Mouse (Mus musculus): ENCODE results near the gene Nat9. TPM values are rescaled to one million over a fixed set of nuclear protein-coding genes. Genes with fewer than 3 reads are reported as not detected.
A peak's percentile ranks its signal among the peaks of the same experiment; 100 is the strongest.

The Nat9 gene
- total RNA-seq, 2 experiments from 2014 or later: 20.5 to 20.6 TPM

DNA sequence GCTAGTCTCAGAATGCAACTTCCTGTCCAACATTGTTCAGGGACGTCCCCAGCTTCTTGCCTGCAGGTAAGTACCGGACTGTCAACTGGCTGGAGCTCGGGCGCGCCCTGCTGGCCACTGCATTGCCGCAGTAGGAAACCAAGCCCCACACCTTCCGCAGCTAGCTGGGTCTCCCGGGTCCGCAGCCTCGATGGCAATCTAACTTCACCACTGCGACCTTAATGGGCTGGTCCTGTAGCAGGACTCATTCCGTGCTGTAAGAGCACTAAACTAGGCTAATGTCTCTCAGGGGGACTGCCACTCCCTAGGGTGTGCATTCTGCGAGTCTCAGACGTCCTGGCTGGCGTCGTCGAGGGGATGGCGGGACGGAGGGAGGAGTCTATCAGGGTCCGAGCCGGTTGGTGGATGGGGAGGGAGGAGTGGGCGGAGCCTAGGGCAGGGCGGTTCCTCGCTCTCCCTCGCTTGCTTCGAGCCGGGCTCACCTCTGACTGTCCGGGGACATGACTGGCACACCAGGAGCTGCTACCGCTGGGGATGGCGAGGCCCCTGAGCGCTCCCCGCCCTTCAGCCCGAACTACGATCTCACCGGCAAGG, 33.9 kb downstream of the Nat9 start:
- peak; percentile 84 for TF ChIP-seq CTCF (conservative IDR thresholded peaks at IDR 0.05)
- Histone ChIP-seq H3K4me3 (peak overlapping the region; percentile 17; the same call in 1 of the 2 replicates), H3K27ac (no peak overlapping the region)
- DNase-seq (ENCODE audit: low spot score in 2 of 2): peak in 1 of 2 experiments; percentile 60

DNA sequence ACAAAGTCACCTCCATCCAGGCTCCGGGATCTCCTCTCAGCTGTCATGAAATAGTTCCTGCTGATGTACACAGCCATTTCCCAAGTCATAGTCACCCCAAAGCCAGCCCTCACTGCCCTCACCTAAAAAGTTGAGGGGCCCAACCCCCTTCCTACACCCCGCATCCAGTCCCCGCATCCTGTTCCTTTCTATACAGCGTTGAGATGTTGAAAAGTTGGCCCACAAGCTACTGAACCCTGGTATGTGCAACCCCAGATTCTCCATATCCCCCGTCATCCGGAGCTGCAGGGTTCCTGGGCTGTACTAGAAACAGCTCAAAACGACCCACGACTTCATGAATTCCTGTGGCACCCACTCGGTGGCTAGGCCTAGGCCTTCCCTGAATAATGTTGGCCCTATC, 34.6 kb downstream of the Nat9 start:
- no peak for TF ChIP-seq CTCF (conservative IDR thresholded peaks at IDR 0.05)
- no peak for DNase-seq (ENCODE audit: low spot score in 2 of 2)
- H3K27ac ChIP-seq: no peak overlapping the region
- no peak overlapping the region for H3K4me3 ChIP-seq

DNA sequence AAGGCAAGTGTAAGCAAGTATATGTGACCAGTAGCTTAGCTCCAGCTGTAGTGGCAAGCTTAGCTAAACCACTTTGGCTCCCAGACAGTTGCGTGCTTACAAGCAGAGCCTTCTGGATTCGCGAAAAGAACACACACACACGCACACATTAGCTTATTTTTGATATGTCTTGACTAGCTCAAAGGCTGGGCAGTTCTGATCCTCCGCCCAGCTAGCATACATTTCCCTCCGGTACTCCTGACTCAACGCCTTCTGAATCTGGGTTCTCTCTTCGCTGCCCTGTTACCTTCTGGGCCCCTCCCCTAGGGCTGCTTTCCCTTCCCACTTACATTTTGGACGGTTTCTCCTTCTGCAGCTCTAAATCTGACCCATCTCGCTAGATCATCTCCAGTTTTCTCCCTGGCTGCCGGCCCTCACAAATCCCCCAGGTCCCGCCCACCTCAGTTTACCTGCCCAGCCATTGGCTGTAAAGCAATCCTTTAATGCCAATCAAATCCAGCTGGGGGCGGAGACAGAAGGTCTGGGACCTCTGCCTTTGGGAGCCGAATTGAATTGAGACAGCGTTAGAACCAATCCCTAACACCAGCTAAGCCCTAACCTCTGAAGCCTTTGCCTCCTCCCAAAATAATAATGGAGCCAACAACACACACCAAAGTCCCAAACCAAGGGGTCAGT, 35.8 kb downstream of the Nat9 start:
- no peak for TF ChIP-seq CTCF (conservative IDR thresholded peaks at IDR 0.05)
- DNase-seq (ENCODE audit: low spot score in 2 of 2): peak in 1 of 2 experiments; percentile 25
- Histone ChIP-seq H3K4me3 (no peak overlapping the region; the same call in 1 of the 2 replicates), H3K27ac (no peak overlapping the region)

DNA sequence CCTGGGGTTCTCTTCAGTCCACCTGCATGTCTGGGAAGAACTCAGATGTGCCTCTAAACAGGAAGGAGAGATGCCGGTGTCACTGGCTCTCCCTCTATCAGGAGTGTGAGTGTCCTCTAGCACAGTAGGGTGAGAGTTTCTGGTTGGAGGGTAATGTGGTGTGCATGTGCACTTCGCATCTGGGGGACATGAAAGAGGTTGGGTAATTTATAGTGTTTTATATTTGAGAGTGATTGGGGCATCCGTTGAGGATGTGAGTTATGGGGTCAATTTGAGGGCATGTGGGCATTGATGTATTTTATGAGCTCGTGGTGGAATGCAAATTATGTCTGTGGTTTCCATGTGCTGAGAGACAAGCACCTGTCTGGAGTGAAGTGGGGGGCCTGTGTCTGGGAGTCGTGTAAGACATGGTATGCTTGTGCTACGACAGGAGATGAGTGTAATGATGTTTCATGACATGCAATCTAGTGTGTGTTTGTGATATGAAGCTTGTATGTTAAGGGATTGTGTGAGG, 36.9 kb downstream of the Nat9 start:
- no peak for DNase-seq (ENCODE audit: low spot score in 2 of 2)
- H3K4me3 ChIP-seq: no peak overlapping the region
- no peak overlapping the region for H3K27ac ChIP-seq
- no peak for TF ChIP-seq CTCF (conservative IDR thresholded peaks at IDR 0.05)

DNA sequence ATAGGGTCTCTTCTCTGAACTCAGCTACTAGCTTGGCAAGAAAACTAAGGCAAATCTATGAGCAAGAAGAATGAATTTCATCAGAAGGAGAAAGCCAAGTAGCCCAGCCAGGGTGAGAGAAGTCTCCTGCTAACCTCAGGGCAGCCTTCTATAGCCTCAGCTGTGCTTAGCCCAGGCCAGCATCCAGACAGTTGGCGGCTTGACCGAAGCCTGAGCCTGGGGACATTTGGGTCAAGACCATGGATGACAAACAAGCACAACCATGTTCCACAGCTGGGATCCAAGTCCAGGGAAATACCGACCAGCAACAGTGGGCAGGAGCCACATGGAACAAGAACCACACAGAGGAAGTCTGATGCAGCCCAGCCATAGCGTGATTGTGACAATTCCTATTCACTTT, 39.8 kb downstream of the Nat9 start:
- no peak overlapping the region for H3K27ac ChIP-seq
- no peak for DNase-seq (ENCODE audit: low spot score in 2 of 2)
- no peak overlapping the region for H3K4me3 ChIP-seq
- TF ChIP-seq CTCF (conservative IDR thresholded peaks at IDR 0.05): no peak

DNA sequence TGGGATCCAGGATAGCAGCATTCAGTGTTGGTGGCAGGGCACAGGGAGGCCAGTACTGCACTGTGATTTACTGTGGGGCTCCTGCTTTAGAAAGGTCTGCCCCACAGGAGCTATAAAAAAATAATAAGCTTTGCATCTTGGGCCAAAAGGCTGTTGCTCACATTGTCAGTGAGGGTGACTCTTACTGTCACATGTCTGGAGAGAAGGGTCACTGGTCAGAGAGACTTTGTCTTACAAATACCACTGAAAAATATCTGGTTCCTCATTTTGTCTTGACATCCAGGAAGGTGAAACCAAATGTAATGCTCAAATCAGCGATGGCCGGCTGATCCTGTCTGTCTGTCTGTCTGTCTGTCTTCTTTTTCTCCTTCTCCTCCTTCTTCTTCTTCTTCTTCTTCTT, 45.7 kb downstream of the Nat9 start:
- H3K4me3 ChIP-seq: no peak overlapping the region
- no peak for TF ChIP-seq CTCF (conservative IDR thresholded peaks at IDR 0.05)
- no peak for DNase-seq (ENCODE audit: low spot score in 2 of 2)
- H3K27ac ChIP-seq: no peak overlapping the region

DNA sequence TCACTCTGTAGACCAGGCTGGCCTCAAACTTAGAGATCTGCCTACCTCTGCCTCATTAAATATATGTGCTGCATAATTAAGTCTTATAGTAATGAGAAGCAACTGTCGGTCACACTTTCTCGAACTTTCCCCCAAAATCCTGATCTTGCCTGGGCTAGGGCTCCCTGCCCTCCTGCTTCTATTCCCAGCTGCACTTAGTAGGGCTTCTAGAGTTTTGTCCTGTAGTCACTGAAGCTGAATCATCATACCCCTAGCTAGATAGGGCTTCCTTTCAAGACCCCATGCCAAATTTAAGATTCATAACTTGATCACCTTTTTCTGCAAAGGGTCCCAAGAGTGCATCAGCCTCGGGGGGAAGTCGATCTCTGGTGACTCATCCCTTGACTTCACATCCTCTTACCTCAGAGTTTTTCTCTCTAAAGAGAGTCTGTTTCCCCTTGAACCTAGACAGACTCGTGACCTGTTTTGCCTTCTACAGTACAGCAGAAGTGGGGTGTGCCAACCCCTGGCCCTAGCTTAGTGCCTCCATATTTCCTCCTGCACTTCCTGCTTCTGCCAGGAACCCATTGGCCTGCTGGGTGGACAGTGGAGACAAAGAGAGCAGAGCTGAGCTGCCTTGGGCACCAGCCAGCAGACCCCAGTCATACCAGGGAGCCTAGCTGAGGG, 48.9 kb downstream of the Nat9 start:
- TF ChIP-seq CTCF (conservative IDR thresholded peaks at IDR 0.05): no peak

DNA sequence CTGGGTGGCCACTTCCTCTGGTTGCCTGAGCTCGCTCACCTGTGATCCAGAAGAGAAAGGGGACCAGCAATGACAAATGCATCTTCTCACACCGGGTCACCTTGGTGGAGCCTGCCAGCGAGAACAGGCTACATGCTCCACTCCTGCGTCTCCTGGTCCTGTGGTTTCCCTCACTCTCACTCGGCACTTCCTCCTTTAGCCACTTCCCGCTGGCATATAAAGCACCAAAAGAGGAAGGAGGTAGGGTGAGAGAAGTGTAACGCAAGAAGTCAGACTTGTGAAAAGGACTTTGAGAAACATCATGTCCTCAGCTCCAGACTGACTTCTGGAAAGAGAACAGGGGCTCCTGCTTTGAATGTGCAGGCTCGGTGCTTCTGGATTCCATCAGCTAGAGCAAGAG, 53.9 kb downstream of the Nat9 start, which contains the start of gene Cd300lf:
Gene Cd300lf (minus strand): TSS at position 193 of the 400 bp plus-strand sequence.
- DNase-seq (ENCODE audit: low spot score in 2 of 2): no peak
- no peak within 1 kb of the TSS for H3K4me3 ChIP-seq
- no peak within 1 kb of the TSS; the same call in 1 of the 2 replicates for H3K27ac ChIP-seq
- TF ChIP-seq CTCF (conservative IDR thresholded peaks at IDR 0.05): no peak

More for the DNA sequence above, 48.9 kb downstream of the Nat9 start:
- Histone ChIP-seq H3K27ac (no peak overlapping the region), H3K4me3 (no peak overlapping the region)
- no peak for DNase-seq (ENCODE audit: low spot score in 2 of 2)

Other genes with a start within 250 kb of the Nat9 start
- gene Cd300c, start 218.7 kb downstream of the Nat9 start, total RNA-seq (2021): not detected
- not detected for gene Cd300ld, start 197.9 kb downstream of the Nat9 start, total RNA-seq (2021)
- 1 to 10 TPM; 4.1 to 4.5 TPM for gene Cd300c2, start 186.0 kb downstream of the Nat9 start, total RNA-seq (2021)
- not detected for gene Cd300ld2, start 171.7 kb downstream of the Nat9 start, total RNA-seq (2021)
- 1 to 10 TPM; 1.0 to 1.7 TPM for gene Cd300ld4, start 160.8 kb downstream of the Nat9 start, total RNA-seq (2021)
- 1 to 10 TPM in 1 of 2 experiments, under 1 TPM in 1; 0.87 to 1.0 TPM for gene Cd300ld5, start 150.1 kb downstream of the Nat9 start, total RNA-seq (2021)
- gene Cd300ld3, start 139.4 kb downstream of the Nat9 start, total RNA-seq (2021): under 1 TPM in 1 of 2 experiments, not detected in 1; 0.87 TPM
- under 1 TPM in 1 of 2 experiments, not detected in 1; 0.18 TPM for gene Cd300e, start 125.7 kb downstream of the Nat9 start, total RNA-seq (2021)
- 1 to 10 TPM; 3.3 to 3.4 TPM for gene Rab37, start 96.4 kb downstream of the Nat9 start, total RNA-seq (2021)
- under 1 TPM; 0.38 to 0.49 TPM for gene Cd300lf, start 53.9 kb downstream of the Nat9 start, total RNA-seq (2021)
- 10 to 100 TPM; 67.3 to 74.6 TPM for gene Slc9a3r1, start 24.5 kb downstream of the Nat9 start, total RNA-seq (2021)
- 10 to 100 TPM; 18.1 to 20.1 TPM for gene Tmem104, start 372 bp downstream of the Nat9 start, total RNA-seq (2021)
- 10 to 100 TPM; 47.4 to 47.5 TPM for gene Grin2c, start 79.4 kb upstream of the Nat9 start, total RNA-seq (2021)
- 10 to 100 TPM; 22.4 to 22.5 TPM for gene Fdxr, start 89.2 kb upstream of the Nat9 start, total RNA-seq (2021)
- 10 to 100 TPM; 13.2 to 15.1 TPM for gene Fads6, start 109.8 kb upstream of the Nat9 start, total RNA-seq (2021)
- under 1 TPM; 0.51 to 0.59 TPM for gene Otop2, start 119.3 kb upstream of the Nat9 start, total RNA-seq (2021)
- gene Ush1g, start 134.2 kb upstream of the Nat9 start, total RNA-seq (2021): under 1 TPM; 0.37 to 0.64 TPM
- gene Otop3, start 146.9 kb upstream of the Nat9 start, total RNA-seq (2021): under 1 TPM in 1 of 2 experiments, not detected in 1; 0.20 TPM
- gene Hid1, start 179.9 kb upstream of the Nat9 start, total RNA-seq (2021): 100 to 1,000 TPM; 110 to 119 TPM
- 10 to 100 TPM; 21.9 to 26.1 TPM for gene Cdr2l, start 194.1 kb upstream of the Nat9 start, total RNA-seq (2021)
- gene Mrpl58, start 215.9 kb upstream of the Nat9 start, total RNA-seq (2021): 100 to 1,000 TPM; 100 to 105 TPM
- 100 to 1,000 TPM; 467 to 494 TPM for gene Atp5h, start 232.1 kb upstream of the Nat9 start, total RNA-seq (2021)
- gene Kctd2, start 232.3 kb upstream of the Nat9 start, total RNA-seq (2021): 10 to 100 TPM; 74.5 to 74.6 TPM